Mouse (Mus musculus): ENCODE measurements around the gene Dram1. TPM values are rescaled to one million over a fixed set of nuclear protein-coding genes. Genes with fewer than 3 reads are reported as not detected.
"Not testable (repeated sequence)": the region's sequence is repeated elsewhere in the genome, so short reads cannot be mapped to it uniquely, and the experiment has no call there.

The Dram1 gene
- total and polyA plus RNA-seq, 3 experiments = 10.2 to 23.5 (median 18.1) TPM

- no peak for DNase-seq
Observed at GRCm38 (mm10) chr10:88386251-88386650, 7.4 kb upstream of the Dram1 start.

DNA sequence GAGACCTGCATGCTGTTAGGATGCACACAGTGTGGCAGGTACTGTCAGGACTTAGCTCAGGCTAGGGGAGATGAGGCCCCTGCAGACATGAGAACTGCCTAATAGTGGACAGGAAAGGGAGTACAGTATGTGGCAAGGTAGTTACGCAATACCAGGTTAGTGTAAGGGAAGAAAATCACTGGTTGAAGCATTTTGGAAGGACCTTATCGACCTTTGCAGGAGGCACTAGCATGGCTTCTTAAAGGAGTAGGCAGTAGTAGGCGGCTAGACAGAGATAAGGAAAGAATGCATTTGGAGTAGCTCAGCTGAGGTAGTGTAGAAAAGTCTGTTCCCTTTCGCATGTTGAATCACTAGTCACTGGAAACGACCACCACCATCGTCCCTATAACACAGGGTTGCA, 6.9 kb upstream of the Dram1 start:
- no peak for DNase-seq

GRCm38 (mm10) chr10:88385290-88385689, 6.4 kb upstream of the Dram1 start:
- DNase-seq = no peak

DNA sequence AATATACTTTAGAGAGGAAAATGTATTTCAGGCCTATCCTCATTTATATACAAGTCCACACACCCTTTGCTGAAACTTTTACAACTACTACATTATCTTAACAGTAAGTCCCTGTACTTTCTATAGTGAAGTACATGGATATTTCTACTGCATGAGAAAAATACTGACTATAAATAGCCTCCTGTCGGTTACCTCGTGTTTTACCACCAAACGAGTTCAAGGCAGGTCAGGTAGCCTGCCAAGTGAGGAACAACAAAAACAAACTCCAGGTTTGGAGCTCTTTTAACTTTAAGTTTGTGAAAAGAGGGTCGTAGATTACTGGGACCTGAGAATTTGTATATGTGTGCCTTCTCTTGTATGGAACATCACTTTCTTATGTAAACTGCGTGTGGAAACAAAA, 5.2 kb upstream of the Dram1 start:
- DNase-seq = no peak

- DNase-seq = no peak
Observed at GRCm38 (mm10) chr10:88383479-88383878, 4.6 kb upstream of the Dram1 start.

DNA sequence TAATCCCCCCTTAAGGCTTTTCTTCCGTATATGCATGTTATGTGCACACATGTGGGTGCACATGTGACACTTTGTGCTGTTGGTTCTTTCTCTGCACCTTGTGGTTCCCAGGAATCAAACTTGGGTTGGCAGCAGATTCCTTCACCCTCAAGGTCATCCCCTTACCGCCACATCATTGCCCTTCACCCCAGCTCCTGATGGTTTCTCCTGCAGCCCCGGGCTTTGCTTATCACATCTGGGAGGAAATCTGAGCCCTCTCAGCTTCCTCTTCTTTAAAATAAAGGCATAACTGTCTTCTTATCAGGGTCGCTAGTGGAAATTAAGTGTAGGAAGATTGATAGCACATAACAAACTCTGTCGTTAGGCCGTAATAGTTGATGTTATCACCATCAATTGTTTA, 3.1 kb upstream of the Dram1 start:
- no peak for DNase-seq

- DNase-seq = no peak
Observed at GRCm38 (mm10) chr10:88381286-88381685, 2.4 kb upstream of the Dram1 start.

- no peak for DNase-seq
Observed at GRCm38 (mm10) chr10:88380430-88381060, 1.7 kb upstream of the Dram1 start.

GRCm38 (mm10) chr10:88380002-88380401, 1.1 kb upstream of the Dram1 start:
- DNase-seq = peak; percentile 63

- DNase-seq = no peak
Observed at GRCm38 (mm10) chr10:88377666-88378065, 1.2 kb downstream of the Dram1 start.

DNA sequence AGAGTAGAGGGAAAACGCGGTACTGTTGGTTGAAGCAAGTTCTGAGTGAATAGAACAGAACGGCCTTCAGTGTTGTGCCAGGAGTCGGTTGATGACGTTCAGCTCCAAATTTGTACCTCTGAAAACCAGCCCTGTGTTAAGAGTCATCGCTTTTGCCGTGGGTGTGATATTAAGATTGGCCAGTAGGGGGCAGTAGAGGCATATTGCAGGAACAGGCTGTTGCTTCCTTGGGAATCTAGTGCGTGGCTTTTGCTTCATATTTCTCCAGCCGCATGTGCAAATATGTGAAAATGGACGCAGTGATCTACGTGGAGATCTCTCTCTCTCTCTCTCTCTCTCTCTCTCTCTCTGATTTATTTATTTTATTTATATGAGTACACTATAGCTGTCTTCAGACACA, 2.1 kb downstream of the Dram1 start:
- peak; percentile 93 for DNase-seq

GRCm38 (mm10) chr10:88374984-88375383, 3.9 kb downstream of the Dram1 start:
- DNase-seq = no peak

- DNase-seq = not testable (repeated sequence)
Observed at GRCm38 (mm10) chr10:88372945-88373344, 5.9 kb downstream of the Dram1 start.

DNA sequence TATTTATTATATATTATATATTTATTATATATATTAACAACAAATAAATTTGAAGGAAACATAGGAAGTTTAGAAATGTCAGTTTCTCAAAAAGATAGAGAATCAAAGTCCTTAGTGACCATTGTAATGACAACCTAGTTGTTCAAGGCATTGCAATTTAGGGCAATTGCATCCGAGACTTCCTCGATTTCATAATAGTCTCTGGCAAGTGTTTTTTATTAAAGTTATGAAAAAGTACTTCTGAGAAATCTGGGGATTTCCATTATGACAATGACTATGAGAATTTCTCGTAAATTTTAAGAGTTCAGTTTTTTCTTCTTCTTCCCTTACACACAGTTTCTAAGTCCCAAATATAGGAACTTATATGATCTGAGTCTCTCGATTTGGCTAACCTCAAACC, 6.4 kb downstream of the Dram1 start:
- DNase-seq = no peak

GRCm38 (mm10) chr10:88371793-88372192, 7.1 kb downstream of the Dram1 start:
- no peak for DNase-seq

DNA sequence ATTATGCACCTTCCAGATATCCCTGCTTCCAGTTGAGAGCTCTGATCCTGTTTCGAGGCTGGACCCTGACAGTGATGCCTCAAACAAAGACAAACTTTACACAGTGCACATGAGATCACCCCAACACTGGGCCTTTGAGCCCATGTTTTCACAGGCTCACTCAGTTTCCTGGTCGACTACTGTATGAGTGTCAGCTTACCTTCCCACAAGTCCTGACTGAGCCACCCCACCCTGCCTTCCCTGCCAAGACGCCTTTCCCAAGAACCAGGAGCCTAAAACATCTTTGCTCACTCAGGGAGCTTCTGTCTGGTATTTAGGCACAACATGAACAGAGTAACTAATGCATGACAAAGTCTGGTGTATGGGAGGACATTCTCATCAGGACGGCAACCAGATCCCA, 9.6 kb downstream of the Dram1 start:
- DNase-seq = no peak

DNA sequence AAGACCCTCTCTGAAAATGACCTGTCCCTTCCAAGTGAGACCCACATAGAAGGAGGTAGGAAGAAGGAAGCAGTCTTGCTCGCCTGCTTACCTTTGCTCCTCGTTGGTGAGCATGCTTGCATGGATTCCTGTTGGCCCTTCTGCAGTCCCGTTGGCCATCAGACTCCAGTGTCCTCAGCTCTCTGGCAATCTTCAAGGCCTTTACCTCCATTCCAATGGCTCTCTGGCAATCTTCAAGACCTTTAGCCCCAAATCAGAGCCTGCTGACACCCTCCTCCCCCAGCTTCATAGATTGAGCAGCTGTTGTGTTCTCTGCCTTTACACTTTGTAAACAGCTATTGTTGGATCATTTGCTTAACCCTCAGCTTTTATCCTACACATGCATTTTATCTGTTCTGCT, 14.7 kb downstream of the Dram1 start:
- no peak for DNase-seq

DNA sequence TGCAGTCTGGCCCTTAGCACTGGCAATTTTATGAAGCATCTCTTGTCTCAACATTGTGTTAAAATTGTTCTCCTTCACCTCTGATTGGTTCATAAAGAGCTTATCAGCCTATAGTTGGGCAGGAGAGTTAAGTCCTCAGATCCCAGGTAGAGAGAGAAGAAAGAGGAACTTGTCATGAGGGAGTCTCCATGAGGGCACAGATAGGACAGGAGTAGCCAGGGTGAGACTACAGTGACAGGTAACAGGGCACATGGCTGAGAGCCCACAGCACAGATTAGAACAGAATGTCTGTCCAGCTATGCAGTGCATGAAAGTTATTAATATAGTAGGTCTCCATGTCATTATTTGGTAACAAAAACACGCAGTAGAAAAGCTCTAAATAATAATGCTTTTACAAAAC, 16.7 kb downstream of the Dram1 start:
- no peak for DNase-seq

DNA sequence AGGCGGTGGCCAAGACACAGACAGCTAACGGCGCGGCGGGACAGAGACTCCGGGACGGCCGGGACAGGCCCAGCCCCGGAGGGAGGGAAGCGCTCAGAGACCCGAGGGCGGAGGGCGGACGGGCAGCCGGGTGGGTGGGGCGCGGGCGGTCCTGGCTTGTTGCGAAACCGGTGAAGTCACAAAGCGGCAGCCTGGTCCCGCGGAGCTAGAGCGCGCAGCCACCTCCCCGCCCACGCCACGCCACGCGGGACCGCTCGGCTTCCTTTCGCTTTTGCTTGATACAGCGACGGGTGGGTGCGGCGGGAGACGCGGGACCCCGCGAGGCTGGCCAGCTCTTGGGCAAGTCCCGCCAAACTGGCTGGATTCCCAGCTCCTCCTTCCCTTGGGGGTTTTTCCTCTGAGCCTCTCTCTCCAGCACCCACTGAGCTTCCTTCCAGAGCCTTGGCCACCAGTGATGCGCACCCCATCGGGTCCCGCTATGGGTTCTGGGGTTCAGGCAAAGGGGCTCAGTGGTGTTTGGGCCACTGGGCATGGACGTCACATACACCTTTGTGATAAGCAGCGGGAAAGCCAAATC, 21.8 kb downstream of the Dram1 start:
- DNase-seq = peak; percentile 90

GRCm38 (mm10) chr10:88356114-88356982, 22.5 kb downstream of the Dram1 start:
- DNase-seq = no peak

DNA sequence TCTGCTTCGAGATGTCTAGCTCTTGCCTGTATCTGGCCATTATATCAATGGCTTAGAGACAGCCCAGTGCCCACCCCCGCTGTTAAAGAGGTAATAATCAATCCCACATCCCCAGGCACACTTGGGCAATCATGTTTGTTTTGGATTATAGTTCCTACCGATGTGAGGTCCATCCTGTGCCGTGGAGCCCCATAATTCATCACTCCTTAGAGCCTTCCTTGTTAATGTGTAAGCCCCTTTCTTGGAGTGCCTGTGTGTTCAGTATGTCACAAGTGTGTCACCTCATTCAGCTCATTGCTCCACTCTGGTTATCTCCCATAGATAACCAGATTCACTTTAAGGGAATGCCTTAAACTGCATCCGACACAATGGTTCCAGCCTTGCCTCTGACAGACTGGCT, 24.3 kb downstream of the Dram1 start:
- no peak for DNase-seq

GRCm38 (mm10) chr10:88352549-88352948, 26.3 kb downstream of the Dram1 start:
- DNase-seq = no peak

GRCm38 (mm10) chr10:88351411-88352103, 27.3 kb downstream of the Dram1 start:
- DNase-seq = no peak

All from adrenal gland, adult 2 months (tissue).